Mouse (Mus musculus) E14TG2a.4 (cell line): ENCODE measurements around the gene Mospd3.

Source experiments
- H3K27me3 ChIP-seq: 2 replicates; pipeline ENCODE4 v1.6.1; 2014; ENCODE audit warnings: low read length, control low read depth; ENCODE audit not compliant: insufficient read depth
- H3K36me3 ChIP-seq: 2 replicates; pipeline ENCODE4 v1.6.1; 2014; ENCODE audit warnings: low read length, control low read depth; ENCODE audit not compliant: insufficient read depth
- H3K4me1 ChIP-seq: replicated peaks from 2 replicates; pipeline ENCODE4 v1.6.1; 2014; ENCODE audit warnings: low read depth, low read length, control low read depth
- H3K4me3 ChIP-seq: replicated peaks from 2 replicates; pipeline ENCODE4 v1.5.1; 2014; ENCODE audit warnings: mild to moderate bottlenecking, low read length
- H3K9me3 ChIP-seq: 2 replicates; pipeline ENCODE4 v1.6.1; 2014; ENCODE audit warnings: low read length, control low read depth
- CTCF ChIP-seq: conservative IDR thresholded peaks from 2 replicates; pipeline ENCODE4 v1.5.1; 2014; ENCODE audit warnings: low read length
- NANOG ChIP-seq: IDR thresholded peaks from 2 replicates; pipeline ENCODE4 v1.6.1; 2014; ENCODE audit warnings: borderline replicate concordance, low read length, mixed read lengths
- POU5F1 ChIP-seq: IDR thresholded peaks from 2 replicates; pipeline ENCODE4 v1.6.1; 2014; ENCODE audit warnings: low read length, borderline replicate concordance

Gene Mospd3

DNA sequence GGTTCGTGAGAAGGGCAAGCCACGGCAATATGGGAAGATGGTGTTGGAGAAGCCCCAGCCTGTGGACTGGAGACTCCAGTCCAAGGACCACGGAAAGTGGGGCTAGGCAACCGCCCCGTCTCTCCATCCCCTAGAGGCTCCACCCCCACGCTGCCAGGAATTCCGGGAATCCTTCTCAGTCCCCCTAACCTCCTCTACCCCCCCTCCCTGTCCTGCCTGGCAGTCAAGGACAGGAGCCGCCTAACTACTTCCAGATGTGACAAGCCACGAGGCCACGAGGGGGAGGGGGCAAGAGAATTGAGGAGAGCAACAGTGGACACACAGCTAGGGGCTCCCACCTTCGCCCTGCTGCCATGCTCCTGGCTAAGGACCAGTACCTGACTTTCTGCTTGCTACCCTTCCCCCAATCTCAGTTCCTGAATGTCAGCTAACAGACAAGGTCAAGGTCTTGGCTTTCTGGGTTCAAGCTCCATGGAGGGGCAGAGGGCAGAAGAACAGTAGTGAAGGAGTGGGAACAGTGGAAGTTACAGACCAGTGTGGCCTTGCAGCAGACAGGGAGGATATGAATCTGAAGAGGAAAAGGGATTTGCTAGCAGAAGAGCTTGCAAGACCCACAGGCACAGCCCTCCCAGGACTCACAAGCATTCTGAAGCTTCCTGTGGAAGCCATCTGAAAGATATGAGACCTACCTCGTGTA lies 9.8 kb upstream of the Mospd3 start:
- Histone ChIP-seq H3K4me3 (peak overlapping the region; percentile 80), H3K36me3 (peaks cover 23% of the 10 kb centered on the region), H3K27me3 (no peaks in the 10 kb centered on the region), H3K9me3 (no peaks in the 10 kb centered on the region), H3K4me1 (peaks cover 91% of the 10 kb centered on the region)
- no peak for TF ChIP-seq NANOG
- no peak for TF ChIP-seq CTCF
- TF ChIP-seq POU5F1: no peak

- H3K4me3 ChIP-seq: peak overlapping the region; percentile 80
- no peaks in the 10 kb centered on the region for H3K27me3 ChIP-seq
- H3K36me3 ChIP-seq: peaks cover 30% of the 10 kb centered on the region
- peaks cover 92% of the 10 kb centered on the region for H3K4me1 ChIP-seq
- H3K9me3 ChIP-seq: no peaks in the 10 kb centered on the region
- TF ChIP-seq NANOG: no peak
- TF ChIP-seq CTCF: no peak
Observed at GRCm38 (mm10) chr5:137610056-137610455, 9.2 kb upstream of the Mospd3 start.

GRCm38 (mm10) chr5:137609292-137609691 lies 8.4 kb upstream of the Mospd3 start:
- Histone ChIP-seq H3K27me3 (no peaks in the 10 kb centered on the region), H3K36me3 (peaks cover 35% of the 10 kb centered on the region), H3K9me3 (no peaks in the 10 kb centered on the region), H3K4me1 (peaks cover 89% of the 10 kb centered on the region), H3K4me3 (peak overlapping the region; percentile 80)
- no peak for TF ChIP-seq CTCF
- no peak for TF ChIP-seq NANOG
- TF ChIP-seq POU5F1: no peak

DNA sequence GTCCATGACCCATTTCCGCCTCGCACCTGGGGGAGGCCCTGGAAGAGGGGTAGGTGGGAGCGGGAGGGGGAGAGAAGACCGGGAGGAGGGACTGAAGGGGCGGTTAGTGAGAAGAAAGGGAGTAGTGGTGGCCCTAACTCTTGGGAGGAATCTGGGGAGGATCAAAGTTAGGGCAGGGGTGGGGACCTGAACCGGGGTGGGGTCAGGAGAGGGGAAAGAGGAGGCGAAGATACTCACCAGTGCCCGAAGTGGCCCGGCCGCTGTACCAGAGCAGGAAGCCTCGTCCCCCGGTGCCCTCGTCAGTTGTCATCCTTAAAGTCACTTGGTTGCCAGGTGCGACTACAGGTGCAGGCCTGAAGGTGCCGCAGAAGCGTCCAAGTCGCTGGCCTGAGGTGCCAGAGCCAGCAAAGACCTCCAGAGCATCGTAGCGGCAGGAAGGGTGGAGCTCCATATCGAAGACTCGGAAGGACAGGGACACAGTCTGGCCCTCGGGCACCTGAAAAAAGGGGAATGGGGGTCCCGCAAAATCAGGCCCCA lies 7.9 kb upstream of the Mospd3 start:
- Histone ChIP-seq H3K36me3 (peaks cover 41% of the 10 kb centered on the region), H3K4me3 (peak overlapping the region; percentile 80), H3K9me3 (no peaks in the 10 kb centered on the region), H3K27me3 (no peaks in the 10 kb centered on the region), H3K4me1 (peaks cover 90% of the 10 kb centered on the region)
- TF ChIP-seq POU5F1: no peak

DNA sequence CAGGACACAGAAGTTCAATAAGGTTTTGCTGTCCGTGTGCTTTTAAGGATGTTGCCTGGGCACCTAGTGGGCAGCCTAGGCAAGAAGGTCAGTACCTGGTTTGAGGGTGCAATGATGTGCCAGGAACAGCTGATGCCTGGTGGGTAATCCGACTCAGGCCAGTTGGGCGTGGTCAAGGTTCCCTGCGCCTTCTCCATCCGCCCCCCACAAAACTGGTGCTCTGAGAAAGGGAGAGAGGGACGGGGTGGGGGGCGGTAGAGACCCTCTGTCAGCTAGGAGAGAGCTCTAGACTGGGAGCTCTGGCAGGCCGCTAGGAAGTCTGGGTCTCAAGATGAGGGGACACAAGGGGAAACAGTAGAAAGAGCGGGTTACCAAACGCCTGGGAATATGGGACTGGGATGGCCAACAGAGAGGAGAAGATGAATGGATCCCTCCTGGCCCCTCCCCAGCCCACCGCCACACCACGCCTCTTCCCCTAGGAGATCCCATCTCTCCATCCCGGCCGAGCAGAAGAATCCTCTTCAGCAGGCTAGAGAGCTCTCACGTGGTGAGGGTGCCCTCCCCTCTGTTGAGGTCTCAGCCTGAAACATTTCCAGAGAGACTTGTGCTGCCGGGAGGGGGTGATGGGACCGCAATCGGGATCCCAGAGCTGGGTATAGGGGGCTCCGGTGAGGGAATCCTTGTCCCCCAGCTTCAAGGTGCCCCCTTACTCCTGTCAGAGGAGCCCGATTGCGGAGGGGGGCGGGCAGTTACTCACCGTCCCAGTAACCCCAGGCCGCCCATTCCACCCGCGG lies 7.2 kb upstream of the Mospd3 start:
- peaks cover 47% of the 10 kb centered on the region for H3K36me3 ChIP-seq
- no peaks in the 10 kb centered on the region for H3K9me3 ChIP-seq
- H3K4me3 ChIP-seq: peak overlapping the region; percentile 80
- no peak for TF ChIP-seq POU5F1
- no peak for TF ChIP-seq CTCF
- no peak for TF ChIP-seq NANOG
- H3K27me3 ChIP-seq: no peaks in the 10 kb centered on the region
- H3K4me1 ChIP-seq: peaks cover 90% of the 10 kb centered on the region

GRCm38 (mm10) chr5:137601365-137601729 lies 489 bp upstream of the Mospd3 start:
- peaks cover 44% of the 10 kb centered on the region for H3K36me3 ChIP-seq
- TF ChIP-seq CTCF: no peak
- no peak for TF ChIP-seq POU5F1
- TF ChIP-seq NANOG: no peak
- H3K4me3 ChIP-seq: peak overlapping the region; percentile 90
- no peaks in the 10 kb centered on the region for H3K27me3 ChIP-seq
- H3K4me1 ChIP-seq: peaks cover 65% of the 10 kb centered on the region
- no peaks in the 10 kb centered on the region for H3K9me3 ChIP-seq

DNA sequence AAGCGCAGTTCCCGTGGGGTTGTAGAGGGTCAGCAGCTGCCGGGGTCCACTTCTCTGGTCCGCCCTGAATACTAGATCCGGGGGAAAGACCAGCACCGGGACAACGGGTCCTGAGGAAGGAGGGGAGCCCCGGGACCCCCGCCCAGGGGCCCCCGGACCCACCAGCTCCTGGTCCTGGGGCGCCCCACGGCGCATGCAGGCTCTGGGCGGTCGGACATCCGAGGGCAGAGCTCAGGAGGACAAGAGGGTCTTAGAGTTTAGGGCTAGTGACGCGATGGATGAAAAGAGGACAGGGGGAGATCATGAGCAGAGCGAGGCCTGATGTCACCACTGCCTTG lies 608 bp downstream of the Mospd3 start:
- no peak for TF ChIP-seq CTCF
- TF ChIP-seq NANOG: no peak
- no peak for TF ChIP-seq POU5F1
- H3K27me3 ChIP-seq: no peaks in the 10 kb centered on the region
- H3K4me3 ChIP-seq: peak overlapping the region; percentile 90
- H3K36me3 ChIP-seq: peaks cover 33% of the 10 kb centered on the region
- H3K9me3 ChIP-seq: no peaks in the 10 kb centered on the region
- peaks cover 64% of the 10 kb centered on the region for H3K4me1 ChIP-seq

DNA sequence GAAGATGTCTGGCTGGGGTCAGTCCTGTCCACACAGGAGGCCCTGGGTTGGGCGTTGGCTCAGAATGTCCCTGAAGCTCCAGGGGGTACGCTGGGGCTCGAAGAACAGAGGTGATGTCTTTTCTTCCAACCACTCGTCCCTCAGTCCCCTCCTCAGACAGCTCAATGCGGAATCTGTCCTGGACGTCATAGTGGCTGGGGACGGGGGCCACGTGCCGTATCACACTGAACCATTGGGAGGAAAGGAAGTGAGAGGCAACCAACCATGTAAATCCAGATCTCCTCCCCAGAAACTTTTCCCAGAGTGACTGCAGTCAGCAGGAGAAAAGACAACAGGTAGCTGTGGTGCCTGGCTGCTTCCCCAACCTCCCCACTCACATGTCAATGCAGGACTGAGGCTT lies 1.3 kb downstream of the Mospd3 start:
- peaks cover 65% of the 10 kb centered on the region for H3K4me1 ChIP-seq
- H3K36me3 ChIP-seq: peaks cover 27% of the 10 kb centered on the region
- no peak for TF ChIP-seq POU5F1
- no peaks in the 10 kb centered on the region for H3K27me3 ChIP-seq
- no peaks in the 10 kb centered on the region for H3K9me3 ChIP-seq
- H3K4me3 ChIP-seq: peak overlapping the region; percentile 90

- Histone ChIP-seq H3K4me3 (peak overlapping the region; percentile 95; the same call in 1 of the 2 replicates), H3K36me3 (peaks cover 16% of the 10 kb centered on the region), H3K4me1 (peaks cover 58% of the 10 kb centered on the region), H3K9me3 (no peaks in the 10 kb centered on the region), H3K27me3 (no peaks in the 10 kb centered on the region)
- TF ChIP-seq POU5F1 (no peak), CTCF (no peak), NANOG (no peak)
Observed at GRCm38 (mm10) chr5:137598100-137598826, 2.6 kb downstream of the Mospd3 start.
